Mouse (Mus musculus): ENCODE measurements at regions not wholly inside any gene's neighbourhood (a gene's known extent, or its start where the extent isn't known, plus 50 kb on each side); places are given as distances from the start of the nearest gene placed in this dataset.
A peak's percentile ranks its signal among the peaks of the same experiment; 100 is the strongest.

DNA sequence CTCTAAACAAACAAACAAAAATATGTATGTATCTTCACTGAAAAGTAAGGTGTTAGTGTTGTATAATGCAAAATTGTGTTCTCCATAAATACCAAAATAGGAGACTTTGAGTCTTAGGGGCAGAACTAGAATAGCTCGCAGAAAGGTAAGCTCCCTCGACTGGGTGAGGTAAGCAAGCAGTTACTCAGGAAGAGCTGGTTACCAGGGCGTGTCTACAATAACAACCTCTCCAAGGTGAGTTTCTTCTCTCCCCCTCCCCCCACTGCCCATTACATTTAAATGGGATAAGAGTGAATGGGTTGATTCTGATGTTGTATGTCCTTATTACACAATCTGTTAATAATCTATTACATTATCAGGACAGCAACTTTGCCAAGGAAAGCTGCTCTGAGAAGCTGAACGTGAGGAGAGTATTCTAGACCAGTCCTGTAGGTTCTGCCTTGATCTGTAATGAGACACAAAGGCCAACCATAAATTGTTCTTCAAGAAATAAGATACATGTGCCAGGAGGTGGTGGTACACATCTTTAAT is 125.2 kb upstream of the Zfand5 start:
- DNase-seq (ENCODE audit: low read depth, low spot score) = peak; percentile 36

DNA sequence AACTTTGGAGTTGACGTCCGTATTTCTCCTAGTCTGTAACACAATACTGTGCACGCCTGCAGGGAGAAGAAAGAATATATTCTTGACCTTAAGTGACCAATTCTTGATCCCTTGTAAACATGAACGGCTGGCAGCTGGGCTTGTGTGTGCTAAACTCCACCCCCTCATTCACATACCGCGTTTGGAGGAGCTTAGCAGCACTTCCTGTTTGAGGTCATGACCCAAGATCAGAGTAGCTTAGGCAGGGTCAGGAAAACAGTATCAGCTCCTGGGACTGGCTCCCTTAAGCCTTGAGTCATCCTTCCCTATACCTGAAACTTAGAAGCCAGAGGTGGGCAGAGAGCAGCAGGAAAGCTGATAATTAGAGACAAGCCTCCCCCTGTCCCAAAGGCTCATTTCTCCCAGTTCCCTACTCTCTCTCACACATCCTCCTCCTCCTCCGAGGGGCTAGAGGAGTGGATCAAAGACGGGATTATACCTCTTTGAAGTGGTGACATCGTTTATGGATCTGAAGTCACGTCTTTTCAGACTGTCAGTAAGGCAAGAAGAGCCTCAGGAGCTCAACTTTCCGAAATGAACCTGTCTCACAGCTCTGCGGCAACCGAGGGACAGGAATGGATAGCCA is 127.3 kb upstream of the Zfand5 start:
- DNase-seq (ENCODE audit: low read depth, low spot score) = peak; percentile 88

GRCm38 (mm10) chr19:21143970-21144595 is 128.0 kb upstream of the Zfand5 start:
- DNase-seq (ENCODE audit: low read depth, low spot score) = no peak

GRCm38 (mm10) chr19:21140456-21140855 is 131.6 kb upstream of the Zfand5 start:
- no peak for DNase-seq (ENCODE audit: low read depth, low spot score)

DNA sequence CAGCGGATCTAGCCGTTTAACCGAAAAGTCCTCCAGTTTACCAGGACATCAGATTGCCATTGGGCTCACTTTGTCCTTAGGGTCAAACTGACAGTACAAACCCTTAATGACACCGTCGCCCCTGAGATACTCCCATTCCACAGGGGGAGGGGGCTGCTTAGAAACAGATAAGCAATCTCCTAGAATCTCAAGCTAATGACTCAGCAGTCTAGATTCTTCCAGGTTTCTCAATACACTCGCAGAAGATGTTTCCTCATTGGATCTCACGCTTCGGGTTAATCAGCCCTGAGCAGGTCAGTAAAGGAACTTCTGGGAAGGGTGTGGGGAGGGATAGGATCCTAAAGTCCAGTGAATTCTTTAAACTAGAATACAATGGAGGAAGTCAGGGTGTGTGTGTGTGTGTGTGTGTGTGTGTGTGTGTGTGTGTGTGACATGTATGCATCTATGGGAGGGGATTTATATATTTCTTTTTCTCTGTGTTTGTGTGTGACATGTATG is 133.0 kb upstream of the Zfand5 start:
- peak; percentile 43 for DNase-seq (ENCODE audit: low read depth, low spot score)

GRCm38 (mm10) chr19:21136756-21137155 is 135.3 kb upstream of the Zfand5 start:
- no peak for DNase-seq (ENCODE audit: low read depth, low spot score)

DNA sequence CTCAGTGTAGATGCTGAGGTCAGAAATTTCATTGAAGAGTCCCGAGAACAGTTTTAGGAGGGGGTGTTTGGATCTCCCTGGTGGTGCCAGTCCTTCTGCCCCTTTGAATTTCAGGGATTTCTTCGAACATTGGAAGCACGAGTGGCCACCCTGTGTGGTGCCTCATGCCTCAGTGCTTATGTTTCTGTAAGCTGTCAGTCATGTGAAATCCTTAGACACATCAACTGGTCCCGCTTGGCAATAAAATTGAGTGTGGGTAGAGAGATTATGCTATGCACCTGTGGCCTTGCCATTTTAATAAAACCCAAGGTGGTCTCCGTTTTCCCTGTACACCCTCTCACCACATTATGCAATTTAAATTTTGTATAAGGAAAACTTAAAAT is 136.1 kb upstream of the Zfand5 start:
- DNase-seq (ENCODE audit: low read depth, low spot score) = no peak

DNA sequence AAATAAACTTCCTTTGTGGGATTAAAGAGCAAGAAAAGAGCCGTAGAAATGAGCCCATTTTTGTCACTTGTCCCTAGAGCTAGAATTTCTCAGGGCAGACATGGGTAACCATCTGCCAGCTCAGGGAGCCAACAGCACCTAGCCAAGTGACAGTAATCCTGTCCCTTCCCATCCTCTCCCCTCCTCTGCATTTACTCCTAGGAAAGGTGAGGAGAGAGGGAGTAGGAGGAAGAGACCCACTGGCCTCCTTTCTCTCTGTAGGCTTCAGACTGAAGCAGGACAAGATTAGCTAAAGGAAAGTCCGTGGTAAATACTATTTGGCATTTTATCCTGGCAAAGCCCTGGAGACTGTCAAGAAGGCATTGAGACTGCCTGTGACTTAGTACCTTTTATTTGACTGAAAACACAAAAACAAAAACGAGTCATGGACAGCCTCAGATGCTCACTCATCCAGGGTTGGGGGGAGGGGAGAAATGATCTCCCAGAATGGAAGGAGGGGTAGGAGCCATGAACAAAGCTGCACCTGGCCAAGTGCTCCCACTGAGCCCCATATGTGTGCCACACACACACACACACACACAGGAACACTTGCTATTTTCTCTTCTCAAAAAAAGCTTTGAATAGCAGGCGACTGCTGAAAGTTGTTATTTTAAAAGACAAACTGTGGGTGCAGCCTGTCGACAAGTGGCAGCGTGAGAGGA is 136.6 kb upstream of the Zfand5 start:
- DNase-seq (ENCODE audit: low read depth, low spot score) = no peak

DNA sequence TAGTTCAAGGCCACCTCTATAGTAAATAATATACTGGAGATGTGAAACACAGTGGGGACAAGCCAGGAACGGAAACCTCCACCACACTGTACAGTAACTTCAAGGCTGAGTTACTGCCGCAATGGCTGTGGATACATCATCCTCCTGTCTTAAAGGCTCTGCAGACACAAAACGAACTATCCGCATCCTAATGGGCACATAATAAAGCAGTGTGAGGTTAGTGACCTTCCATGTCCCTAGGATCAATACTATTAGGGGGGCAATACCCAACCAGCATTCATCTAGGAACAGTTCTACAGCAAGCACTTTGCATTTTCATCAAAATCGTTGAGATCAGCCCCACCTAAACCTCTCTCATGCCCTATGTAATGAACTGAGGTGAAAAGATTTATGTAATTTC is 142.4 kb upstream of the Zfand5 start:
- no peak for DNase-seq (ENCODE audit: low read depth, low spot score)

- DNase-seq (ENCODE audit: low read depth, low spot score) = no peak
Measured at GRCm38 (mm10) chr19:21127079-21127745, 144.9 kb upstream of the Zfand5 start.

- no peak for DNase-seq (ENCODE audit: low read depth, low spot score)
Measured at GRCm38 (mm10) chr19:21126670-21127069, 145.4 kb upstream of the Zfand5 start.

DNA sequence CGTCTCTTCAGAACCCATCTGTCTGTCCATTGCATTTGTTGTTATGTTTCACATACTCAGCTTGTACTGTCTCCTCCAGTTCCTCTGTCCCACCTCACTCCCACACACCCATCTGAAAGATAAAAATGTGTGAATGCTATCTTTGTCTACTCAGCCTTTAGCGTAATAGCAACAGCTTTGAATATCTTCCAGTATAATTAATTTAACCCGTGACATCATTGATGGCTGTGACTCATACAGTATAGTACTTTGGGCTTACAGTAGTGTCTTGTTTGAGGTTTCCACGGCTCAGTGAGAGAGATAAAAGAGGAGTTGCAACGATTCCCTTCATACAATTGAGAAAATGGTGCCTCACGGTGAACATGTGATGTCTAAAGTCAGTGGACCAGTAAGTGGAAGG is 152.6 kb upstream of the Zfand5 start:
- DNase-seq (ENCODE audit: low read depth, low spot score) = no peak

- no peak for DNase-seq (ENCODE audit: low read depth, low spot score)
Measured at GRCm38 (mm10) chr19:21118782-21119181, 153.3 kb upstream of the Zfand5 start.

- no peak for DNase-seq (ENCODE audit: low read depth, low spot score)
Measured at GRCm38 (mm10) chr19:21115693-21116092, 156.4 kb upstream of the Zfand5 start.

DNA sequence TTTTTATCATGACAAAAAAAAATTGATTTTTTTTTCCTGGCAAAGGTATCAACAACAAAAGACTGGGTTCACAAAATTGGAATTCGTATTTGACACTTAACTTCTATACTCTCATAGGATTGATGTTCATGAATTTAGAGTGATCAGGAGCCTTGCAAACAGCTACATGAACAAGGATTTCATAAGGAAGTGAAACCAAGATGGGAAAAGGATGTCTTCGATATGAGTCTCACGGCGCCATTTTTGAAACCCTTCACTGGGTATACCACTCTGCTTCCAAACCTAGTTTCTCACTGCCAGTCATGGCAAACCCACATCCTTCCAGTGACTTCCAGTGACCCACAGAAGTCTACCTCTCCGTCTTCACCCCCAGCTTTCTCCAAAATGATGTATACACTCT is 157.8 kb upstream of the Tmc1 start:
- DNase-seq (ENCODE audit: low read depth, low spot score) = no peak

DNA sequence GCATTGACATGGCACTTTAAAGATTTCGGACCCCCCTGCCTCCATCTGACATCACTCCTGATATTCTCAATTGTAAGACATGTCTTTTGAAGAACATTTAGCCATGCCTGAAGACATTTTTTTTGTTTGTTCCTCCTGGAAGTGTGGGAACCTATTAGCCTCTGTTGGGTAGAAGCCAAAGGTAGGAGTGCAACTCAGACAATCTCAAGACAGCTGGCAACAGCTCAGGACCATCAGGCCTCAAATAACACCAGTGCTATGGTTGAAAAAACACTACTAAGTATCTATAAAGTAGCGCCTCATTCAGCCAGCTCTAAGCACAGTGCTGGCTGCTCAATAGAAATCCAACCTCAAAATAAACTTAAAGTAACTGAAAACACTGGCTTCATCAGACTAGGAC is 154.3 kb upstream of the Tmc1 start:
- no peak for DNase-seq (ENCODE audit: low read depth, low spot score)

GRCm38 (mm10) chr19:21107741-21108140 is 153.7 kb upstream of the Tmc1 start:
- DNase-seq (ENCODE audit: low read depth, low spot score) = no peak

GRCm38 (mm10) chr19:21107275-21107674 is 153.3 kb upstream of the Tmc1 start:
- DNase-seq (ENCODE audit: low read depth, low spot score) = no peak

- no peak for DNase-seq (ENCODE audit: low read depth, low spot score)
Measured at GRCm38 (mm10) chr19:21106766-21107165, 152.8 kb upstream of the Tmc1 start.

DNA sequence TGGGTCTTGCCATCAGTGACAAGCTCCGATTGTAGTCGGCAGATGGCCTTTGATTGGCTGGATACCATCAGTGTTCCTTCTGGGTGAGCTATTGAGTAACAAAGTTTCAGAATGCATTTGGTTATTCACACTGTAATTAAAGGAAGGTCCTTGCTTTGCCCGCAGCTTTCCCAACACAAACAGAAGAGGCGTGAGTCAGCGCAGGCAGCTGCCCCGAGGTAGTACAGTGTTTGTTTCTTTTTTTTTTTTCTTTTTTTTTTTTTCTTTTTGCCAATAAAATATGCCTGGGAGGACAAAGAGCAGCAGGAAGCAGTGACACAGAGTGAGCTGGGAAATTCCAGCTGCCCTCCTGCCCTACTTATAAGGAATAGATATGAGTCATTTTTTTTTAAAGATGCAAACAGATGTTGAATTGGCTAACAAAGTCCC is 152.3 kb upstream of the Tmc1 start:
- DNase-seq (ENCODE audit: low read depth, low spot score) = no peak

DNA sequence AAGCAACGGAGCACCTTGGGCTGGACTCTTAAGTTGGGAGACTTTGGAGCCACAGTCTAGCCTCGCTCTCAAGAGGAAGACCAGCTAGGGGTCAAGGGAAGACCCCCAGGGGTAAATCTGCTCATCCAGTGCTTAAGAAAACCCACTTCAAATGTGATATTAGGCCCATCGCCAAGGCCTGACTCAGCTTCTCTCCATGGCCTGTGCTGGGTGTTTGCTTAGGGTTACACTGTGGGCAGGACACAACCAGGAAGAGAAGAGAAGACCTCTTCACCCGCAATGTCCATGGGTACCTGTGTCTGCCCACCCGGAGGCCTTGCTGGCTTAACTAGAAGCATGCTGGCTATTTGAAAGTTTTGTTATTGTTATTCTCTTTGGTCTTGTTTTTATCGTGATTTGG is 151.0 kb upstream of the Tmc1 start:
- no peak for DNase-seq (ENCODE audit: low read depth, low spot score)

DNA sequence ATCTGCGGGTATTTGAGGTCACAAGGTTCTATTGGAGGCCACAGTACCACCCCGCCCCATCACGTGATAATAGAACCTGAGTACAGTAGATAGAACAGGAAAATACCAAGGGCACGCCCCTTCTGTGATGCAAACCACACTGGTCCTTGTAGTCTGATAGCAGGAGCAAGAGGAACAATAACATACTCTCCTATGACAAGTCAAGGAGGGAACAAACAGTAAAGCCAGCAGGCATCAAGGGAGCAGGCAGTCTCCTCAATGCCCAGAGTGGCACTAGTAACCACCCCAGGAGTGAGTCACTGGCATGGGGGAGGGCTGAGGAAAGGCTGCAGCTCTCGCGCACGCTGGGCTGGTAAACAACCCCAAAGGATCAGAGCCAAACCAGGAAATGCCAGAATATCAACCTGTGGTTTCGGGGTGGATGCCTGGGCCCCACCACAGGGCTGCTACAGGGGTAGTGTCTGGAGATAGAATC is 150.5 kb upstream of the Tmc1 start:
- DNase-seq (ENCODE audit: low read depth, low spot score) = peak; percentile 36

Data from R1 (cell line).